Comparison of ENCODE assay signal across 27 mouse cellular contexts in the genomic region with DNA sequence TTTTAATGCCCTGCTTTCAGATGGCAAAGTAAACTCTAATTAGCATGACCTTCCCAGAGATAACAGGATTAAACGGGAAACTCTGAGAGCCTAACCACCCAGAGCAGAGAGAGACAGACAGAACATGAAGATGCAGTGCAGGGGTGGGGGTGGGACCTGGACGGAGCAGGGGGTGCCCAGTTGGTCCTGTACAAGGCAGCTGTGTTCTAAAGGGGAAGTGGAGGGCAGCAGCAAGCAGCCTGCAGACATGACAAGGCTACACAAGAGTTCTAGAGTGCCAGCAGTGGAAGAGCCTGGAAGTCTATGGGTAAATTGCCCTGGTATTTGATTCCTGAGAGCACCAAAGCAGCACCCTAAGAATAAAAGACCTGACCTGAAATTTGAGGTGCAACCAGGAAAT.
DNase-seq lines count a peak whose midpoint lies in the region; ATAC-seq and TF ChIP-seq lines count a peak whose summit lies in the region.
"Had no signal": no experiment of that assay in that cellular context is flagged by ENCODE, and none has a peak within 500 bp of the region (broad histone marks: within the 10 kb centered on the region; RNA-seq: fewer than 3 reads in every experiment).

No protein-coding gene starts in this region.

- ATAC-seq in neural tube, embryonic 15.5 days (ENCODE audit: low FRiP score) = no peak
- peak; percentile 60 to 65; a peak in 2 of 4 replicates for ATAC-seq in hematopoietic stem cell, adult 5-6 weeks (replicated peaks in 1 of 2; ENCODE audit: insufficient read depth in 1 of 2, low FRiP score in 2 of 2, low TSS enrichment in 1 of 2, low read depth in 1 of 2, poor library complexity in 2 of 2, severe bottlenecking in 2 of 2)
- no peak for ATAC-seq in monocyte, adult 5-6 weeks (replicated peaks; ENCODE audit: insufficient number of reproducible peaks, low FRiP score, low TSS enrichment, poor library complexity, severe bottlenecking)
- ATAC-seq in stomach, postnatal 0 days (ENCODE audit: low FRiP score, low TSS enrichment) = no peak
- ATAC-seq: CD4-positive, CD25-positive, alpha-beta regulatory T cell, adult 4 months; forebrain, embryonic 15.5 days; hindbrain, postnatal 0 days; inflammation-experienced regulatory T-cells, adult 6 months had no signal

- no peak overlapping the region for H3K9ac ChIP-seq in neural tube, embryonic 15.5 days (replicated peaks)
- H3K9ac ChIP-seq in stomach, postnatal 0 days (ENCODE audit: low read length) = no peak overlapping the region
- H3K9ac ChIP-seq: embryonic facial prominence, embryonic 13.5 days; forebrain, embryonic 12.5 days; forebrain, embryonic 15.5 days; hindbrain, embryonic 13.5 days had no signal

- H3K36me3 ChIP-seq in neural tube, embryonic 15.5 days = peaks cover 6% of the 10 kb centered on the region; the same call in 1 of the 2 replicates
- peaks cover 3% of the 10 kb centered on the region; the same call in 1 of the 2 replicates for H3K36me3 ChIP-seq in stomach, postnatal 0 days (ENCODE audit: control insufficient read depth, insufficient read depth, low read length)
- H3K36me3 ChIP-seq: forebrain, embryonic 15.5 days had no signal

- H3K27ac ChIP-seq in neural tube, embryonic 15.5 days (replicated peaks) = no peak overlapping the region
- H3K27ac ChIP-seq in stomach, postnatal 0 days (replicated peaks) = no peak overlapping the region
- H3K27ac ChIP-seq: embryonic facial prominence, embryonic 10.5 days; embryonic facial prominence, embryonic 13.5 days; forebrain, embryonic 12.5 days; forebrain, embryonic 15.5 days; hindbrain, embryonic 10.5 days; hindbrain, embryonic 13.5 days; hindbrain, postnatal 0 days had no signal

- no peaks in the 10 kb centered on the region for H3K4me1 ChIP-seq in neural tube, embryonic 15.5 days
- no peaks in the 10 kb centered on the region for H3K4me1 ChIP-seq in stomach, postnatal 0 days (replicated peaks; ENCODE audit: control insufficient read depth, insufficient read depth)
- H3K4me1 ChIP-seq: embryonic facial prominence, embryonic 13.5 days; forebrain, embryonic 15.5 days; hindbrain, embryonic 10.5 days; hindbrain, embryonic 13.5 days had no signal

- no peak for TF ChIP-seq EP300 in stomach, postnatal 0 days (optimal IDR thresholded peaks at IDR 0.05)

- no peak overlapping the region for H3K4me3 ChIP-seq in neural tube, embryonic 15.5 days (replicated peaks)
- no peak overlapping the region for H3K4me3 ChIP-seq in stomach, postnatal 0 days (ENCODE audit: low read depth, low read length)
- H3K4me3 ChIP-seq: embryonic facial prominence, embryonic 10.5 days; embryonic facial prominence, embryonic 13.5 days; erythroblast, embryonic 14.5 days; forebrain, embryonic 12.5 days; forebrain, embryonic 15.5 days; hindbrain, embryonic 10.5 days; hindbrain, embryonic 13.5 days had no signal

- no peaks in the 10 kb centered on the region for H3K9me3 ChIP-seq in neural tube, embryonic 15.5 days (replicated peaks)
- no peaks in the 10 kb centered on the region for H3K9me3 ChIP-seq in stomach, postnatal 0 days (ENCODE audit: control insufficient read depth, low read length)
- H3K9me3 ChIP-seq: embryonic facial prominence, embryonic 10.5 days; embryonic facial prominence, embryonic 13.5 days; forebrain, embryonic 12.5 days; forebrain, embryonic 15.5 days; hindbrain, embryonic 10.5 days; hindbrain, embryonic 13.5 days had no signal

- DNase-seq in neural tube, embryonic 10.5 days (ENCODE audit: extremely low spot score, low spot score) = peak; percentile 6
- DNase-seq in MN1 (ENCODE audit: low spot score) = peak; percentile 20
- DNase-seq in stomach, postnatal 0 days (ENCODE audit: low spot score) = no peak
- no peak for DNase-seq in gastrocnemius, postnatal 10 days
- DNase-seq: adrenal gland, adult 2 months; adrenal gland, postnatal 14 days; cerebellum, adult 11-12 months; cerebellum, adult 8-10 months; cerebellum, postnatal 10 days; cerebellum, postnatal 36 days; embryo, embryonic 11 days; gastrocnemius, postnatal 36 days; heart, adult 11 months had no signal

- H3K4me2 ChIP-seq in neural tube, embryonic 15.5 days = no peak overlapping the region
- H3K4me2 ChIP-seq in stomach, postnatal 0 days (replicated peaks; ENCODE audit: low read depth) = no peak overlapping the region
- H3K4me2 ChIP-seq: embryonic facial prominence, embryonic 13.5 days; forebrain, embryonic 12.5 days; forebrain, embryonic 15.5 days; heart, embryonic 11.5 days; hindbrain, embryonic 13.5 days had no signal

- WGBS in neural tube, embryonic 15.5 days = 77% methylated on average over 2 of the region's 2 CpGs
- 52% methylated on average over 2 of the region's 2 CpGs for WGBS in stomach, postnatal 0 days

- no peak for TF ChIP-seq CTCF in stomach, postnatal 0 days (IDR thresholded peaks at IDR 0.05; ENCODE audit: low read depth)

- H3K27me3 ChIP-seq in neural tube, embryonic 15.5 days (replicated peaks) = no peaks in the 10 kb centered on the region
- H3K27me3 ChIP-seq in stomach, postnatal 0 days (ENCODE audit: control insufficient read depth, insufficient read depth, low read length) = no peaks in the 10 kb centered on the region
- H3K27me3 ChIP-seq: embryonic facial prominence, embryonic 13.5 days; forebrain, embryonic 12.5 days; forebrain, embryonic 15.5 days; hindbrain, embryonic 13.5 days had no signal

Comparison
In these comparisons a context has a peak if more than half of its experiments do, and no peak if none do; other contexts are left out.
1. DNase-seq: peak in neural tube, embryonic 10.5 days (single experiment) and MN1 (single experiment); none in stomach, postnatal 0 days (single experiment) and gastrocnemius, postnatal 10 days (single experiment).
2. ATAC-seq: peak in hematopoietic stem cell, adult 5-6 weeks (2 of 2); none in neural tube, embryonic 15.5 days (single experiment), monocyte, adult 5-6 weeks (single experiment) and stomach, postnatal 0 days (single experiment).